Mouse (Mus musculus): Measurements from ENCODE around the gene Cacng5.
A peak's percentile ranks its signal among the peaks of the same experiment; 100 is the strongest.

Cacng5 gene

GRCm38 (mm10) chr11:107887342-107887741 is 27.5 kb downstream of the Cacng5 start:
- no peak for ATAC-seq (ENCODE audit: low TSS enrichment)

DNA sequence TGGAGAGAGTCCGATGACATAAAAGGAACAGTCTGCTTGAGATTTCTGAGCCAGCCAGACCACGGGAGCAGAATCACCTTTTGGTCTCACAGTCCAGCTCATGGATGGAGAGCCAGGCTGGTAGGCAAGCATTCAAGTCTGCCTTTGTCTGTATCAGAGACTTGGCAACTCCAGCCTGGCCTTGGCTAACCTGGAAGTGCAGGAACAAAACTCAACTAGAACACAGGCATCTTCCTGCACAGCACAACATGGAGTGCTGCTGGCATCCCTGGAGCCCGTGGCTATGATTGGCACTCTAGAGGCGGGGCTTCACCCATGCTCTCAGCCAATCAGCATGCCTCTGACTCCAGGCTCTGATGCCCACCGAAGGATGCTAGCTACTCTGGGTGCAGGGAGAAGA is 38.0 kb downstream of the Cacng5 start:
- ATAC-seq (ENCODE audit: low TSS enrichment): peak; percentile 51; the same call in 1 of the 2 replicates

DNA sequence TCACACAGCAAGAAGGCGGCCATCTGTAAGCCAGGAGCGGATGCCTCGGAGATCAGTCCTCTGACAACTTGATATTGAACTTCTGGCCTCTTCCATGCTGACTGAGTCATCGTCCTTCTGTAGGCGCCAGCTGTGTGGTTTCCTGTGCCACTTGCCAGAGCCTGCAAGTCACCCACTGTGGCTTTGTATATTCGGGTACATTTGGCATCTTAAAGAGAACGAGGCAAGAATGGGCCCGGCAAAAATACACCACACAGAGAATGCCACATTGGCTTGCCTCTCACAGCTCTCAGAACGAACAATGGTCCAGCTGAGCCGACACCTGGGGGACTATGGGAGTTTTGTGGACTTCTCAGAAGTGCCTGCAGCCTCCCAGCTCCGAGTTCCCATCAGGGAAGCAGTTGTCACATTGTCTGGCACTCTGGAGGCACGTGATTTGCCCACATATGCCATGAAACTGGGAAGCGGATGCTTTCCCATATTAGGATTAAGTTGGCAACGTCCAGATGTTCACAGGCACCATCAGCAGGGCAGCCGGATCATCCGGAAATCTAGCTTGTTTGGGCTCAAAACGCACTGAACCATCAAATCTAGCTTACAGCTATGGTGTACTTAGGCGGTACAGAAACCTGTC is 38.9 kb downstream of the Cacng5 start:
- peak; percentile 61 for ATAC-seq (ENCODE audit: low TSS enrichment)

GRCm38 (mm10) chr11:107872743-107873142 is 42.1 kb downstream of the Cacng5 start:
- no peak for ATAC-seq (ENCODE audit: low TSS enrichment)

- peak; percentile 95 for ATAC-seq (ENCODE audit: low TSS enrichment)
These were observed 47.3 kb downstream of the Cacng5 start for GRCm38 (mm10) chr11:107867509-107867908.

GRCm38 (mm10) chr11:107865128-107865527 is 49.7 kb downstream of the Cacng5 start:
- peak; percentile 62 for ATAC-seq (ENCODE audit: low TSS enrichment)

DNA sequence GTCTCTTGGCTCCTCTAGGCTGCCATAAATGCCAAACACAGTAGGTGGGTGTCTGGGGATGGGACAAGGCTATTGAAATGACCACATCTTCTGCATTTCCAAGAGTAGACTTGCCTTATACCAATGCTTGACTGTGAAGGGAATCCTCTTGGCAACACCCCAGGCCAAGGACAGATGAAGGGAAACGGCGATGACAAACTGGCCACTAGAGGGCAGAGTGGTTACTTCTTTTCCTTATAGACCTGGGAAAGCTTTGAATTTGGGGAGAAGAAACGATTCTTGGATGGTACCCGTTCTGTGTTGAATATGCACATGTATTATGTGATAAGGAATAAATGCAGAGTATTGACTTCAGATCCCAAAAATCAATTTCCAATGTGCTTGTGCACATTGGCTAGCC is 50.8 kb downstream of the Cacng5 start:
- peak; percentile 42 for ATAC-seq (ENCODE audit: low TSS enrichment)

DNA sequence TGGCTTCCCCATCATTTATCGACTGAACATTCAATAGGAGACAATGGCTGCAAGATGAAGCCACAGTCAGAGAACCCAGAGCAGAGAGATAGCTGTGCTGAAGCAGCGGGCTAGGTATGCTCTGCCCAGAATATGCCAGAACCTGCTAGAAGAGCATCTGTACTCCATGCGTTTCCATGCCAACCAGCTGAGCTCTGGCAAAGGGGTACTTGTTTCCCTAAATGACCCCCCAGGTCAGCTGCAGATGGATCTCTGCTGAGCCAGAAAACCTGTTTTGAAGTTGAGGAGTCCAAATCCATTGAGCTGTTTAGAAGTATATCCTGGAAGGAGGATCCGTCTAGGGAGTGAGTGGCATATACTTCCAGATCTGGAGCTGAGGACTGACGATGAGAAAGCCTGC is 53.1 kb downstream of the Cacng5 start:
- ATAC-seq (ENCODE audit: low TSS enrichment): no peak

DNA sequence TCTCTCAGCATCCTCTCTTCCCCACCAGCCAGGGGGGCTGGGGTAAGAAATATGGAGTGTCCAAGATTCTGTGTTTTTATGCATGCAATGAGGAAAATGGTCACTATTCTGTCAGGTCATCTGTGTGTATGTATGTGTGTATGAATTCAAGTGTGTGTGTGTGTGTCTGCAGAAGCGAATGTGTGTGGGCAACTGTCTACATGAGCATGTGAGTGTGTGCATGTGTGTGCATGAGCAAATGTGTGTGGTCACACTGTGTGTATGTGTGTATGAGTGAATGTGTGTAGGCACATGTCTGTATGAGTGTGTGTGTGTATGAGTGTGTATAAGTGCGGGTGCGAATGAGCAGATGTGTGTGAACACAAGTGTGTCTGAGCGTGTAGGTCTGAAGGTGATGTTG is 55.0 kb downstream of the Cacng5 start:
- ATAC-seq (ENCODE audit: low TSS enrichment): no peak

- ATAC-seq (ENCODE audit: low TSS enrichment): peak; percentile 58
These were observed 55.6 kb downstream of the Cacng5 start for GRCm38 (mm10) chr11:107859288-107859687.

- ATAC-seq (ENCODE audit: low TSS enrichment): peak; percentile 84
These were observed 61.8 kb downstream of the Cacng5 start for GRCm38 (mm10) chr11:107853088-107853487.

GRCm38 (mm10) chr11:107849621-107850020 is 65.2 kb downstream of the Cacng5 start:
- ATAC-seq (ENCODE audit: low TSS enrichment): no peak

- no peak for ATAC-seq (ENCODE audit: low TSS enrichment)
These were observed 70.7 kb downstream of the Cacng5 start for GRCm38 (mm10) chr11:107844175-107844574.

GRCm38 (mm10) chr11:107833351-107834040 is 81.4 kb downstream of the Cacng5 start:
- no peak for ATAC-seq (ENCODE audit: low TSS enrichment)

Data from frontal cortex, adult (tissue).